Mouse (Mus musculus) liver, adult 2 months (tissue): ENCODE measurements around the gene Fbxo7.

ENCODE experiments used
- CTCF ChIP-seq: fragments of 200-500 bp; IDR thresholded peaks from 2 replicates; pipeline ENCODE4 v1.5.1; 2011; ENCODE audit warnings: low read depth, low read length, control low read depth
- POLR2A ChIP-seq: fragments of 200-500 bp; IDR thresholded peaks from 2 replicates; pipeline ENCODE4 v1.6.1; 2011; ENCODE audit warnings: low read length, control low read depth; ENCODE audit not compliant: insufficient read depth; ENCODE audit errors: extremely low read depth

DNA sequence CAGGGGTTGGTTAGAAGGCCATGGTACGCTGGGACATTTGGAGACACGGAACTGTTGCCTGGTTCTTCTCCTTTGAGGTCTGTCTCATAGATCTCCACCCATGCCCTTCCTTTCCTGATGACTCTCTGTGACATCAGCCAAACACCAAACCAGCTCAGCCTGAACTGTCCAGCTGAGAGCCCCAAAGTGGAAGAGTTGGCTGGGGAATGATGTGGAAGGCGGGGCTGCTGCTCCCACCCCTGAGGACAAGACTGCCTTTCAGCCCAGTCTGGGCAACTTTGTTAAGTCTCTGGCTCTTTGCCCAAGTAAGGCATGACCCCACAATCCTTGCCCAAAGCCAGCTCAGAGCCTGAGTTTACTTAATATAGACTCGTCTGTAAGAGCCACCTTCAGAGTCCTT lies 48.9 kb upstream of the Fbxo7 start:
- TF ChIP-seq CTCF: no peak
- no peak for TF ChIP-seq POLR2A
